Mouse (Mus musculus): Measurements from ENCODE around the gene Dydc1.

The Dydc1 gene

GRCm38 (mm10) chr14:41096296-41096860 lies 23.7 kb downstream of the Dydc1 start:
- intact Hi-C loops (cut with DNase I), result no loop called here

GRCm38 (mm10) chr14:41098726-41099125 lies 26.0 kb downstream of the Dydc1 start:
- intact Hi-C loops (cut with DNase I), result no loop called here

GRCm38 (mm10) chr14:41100712-41101111 lies 28.0 kb downstream of the Dydc1 start:
- intact Hi-C loops (cut with DNase I), result no loop called here

- intact Hi-C loops (cut with DNase I), result no loop called here
Observed at GRCm38 (mm10) chr14:41101242-41101641, 28.5 kb downstream of the Dydc1 start.

- intact Hi-C loops (cut with DNase I), result no loop called here
Observed at GRCm38 (mm10) chr14:41102269-41102668, 29.6 kb downstream of the Dydc1 start.

GRCm38 (mm10) chr14:41104853-41105444 lies 32.2 kb downstream of the Dydc1 start, which contains the start of gene Mat1a:
Mat1a (plus strand) TSS chr14:41105035.
- intact Hi-C loops (cut with DNase I), result no loop called here

- intact Hi-C loops (cut with DNase I), result no loop called here
Observed at GRCm38 (mm10) chr14:41111031-41111668, 38.4 kb downstream of the Dydc1 start.

- intact Hi-C loops (cut with DNase I), result no loop called here
Observed at GRCm38 (mm10) chr14:41112944-41113343, 40.2 kb downstream of the Dydc1 start.

GRCm38 (mm10) chr14:41116271-41116670 lies 43.6 kb downstream of the Dydc1 start:
- intact Hi-C loops (cut with DNase I), result no loop called here

GRCm38 (mm10) chr14:41124683-41125082 lies 52.0 kb downstream of the Dydc1 start:
- intact Hi-C loops (cut with DNase I), result loop anchor here (5.0 kb wide), 1 partner anchor 38 kb away; no protein-coding TSS in a partner anchor

GRCm38 (mm10) chr14:41127997-41128396 lies 55.3 kb downstream of the Dydc1 start:
- intact Hi-C loops (cut with DNase I), result loop anchor here (5.0 kb wide), 1 partner anchor 34 kb away; no protein-coding TSS in a partner anchor

- intact Hi-C loops (cut with DNase I), result no loop called here
Observed at GRCm38 (mm10) chr14:41131540-41131939, 58.8 kb downstream of the Dydc1 start, which contains the start of gene Sftpa1. Sftpa1 (plus strand) TSS chr14:41131782.

- intact Hi-C loops (cut with DNase I), result no loop called here
Observed at GRCm38 (mm10) chr14:41137006-41137405, 64.3 kb downstream of the Dydc1 start.

- intact Hi-C loops (cut with DNase I), result no loop called here
Observed at GRCm38 (mm10) chr14:41140686-41141085, 68.0 kb downstream of the Dydc1 start.

Measured in adrenal gland (tissue).